Mouse (Mus musculus): Measurements from ENCODE around the gene Rnf157. TPM values are rescaled to one million over a fixed set of nuclear protein-coding genes. Genes with fewer than 3 reads are reported as not detected.

The Rnf157 gene
- polyA plus RNA-seq, 2 experiments: 0.57 to 0.66 TPM

DNA sequence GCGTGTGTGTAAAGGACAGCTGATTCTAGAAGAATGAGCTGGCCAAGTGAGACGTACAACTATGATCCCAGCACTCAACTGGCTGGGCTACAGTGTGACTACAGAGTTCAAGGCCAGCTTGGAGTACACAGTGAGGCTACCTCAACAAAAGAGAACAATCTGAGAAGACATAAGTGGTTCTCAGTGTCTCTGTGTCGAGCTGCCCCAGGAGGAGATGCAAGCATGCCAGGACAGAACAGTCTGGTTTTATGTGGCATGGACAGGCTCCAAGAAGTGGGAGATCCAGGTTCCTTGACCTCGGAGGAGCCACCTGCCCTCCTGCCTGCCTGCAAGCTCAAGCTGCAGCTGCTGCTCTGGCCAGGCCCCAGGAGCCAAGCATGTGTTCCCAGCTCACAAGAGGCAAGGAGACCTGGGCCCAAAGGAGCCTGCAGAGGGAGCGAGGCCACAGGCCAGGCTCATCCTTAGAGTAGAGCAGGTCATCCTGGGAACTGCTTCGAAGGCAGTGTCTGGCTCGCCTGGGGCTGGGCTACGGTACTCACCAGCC is 116.6 kb downstream of the Rnf157 start:
- TF ChIP-seq EP300 (IDR thresholded peaks at IDR 0.05; ENCODE audit: low read depth) (no peak), CTCF (IDR thresholded peaks at IDR 0.05; ENCODE audit: low read depth) (no peak)
- Histone ChIP-seq H3K4me2 (ENCODE audit: low read depth) (no peak overlapping the region), H3K27me3 (ENCODE audit: control insufficient read depth, insufficient read depth, low read length) (no peaks in the 10 kb centered on the region), H3K4me3 (ENCODE audit: insufficient read depth in 1 of 2, low read depth in 2 of 2, low read length in 2 of 2) (no peak overlapping the region), H3K36me3 (replicated peaks; ENCODE audit: control insufficient read depth, insufficient read depth, low read depth) (no peaks in the 10 kb centered on the region), H3K9me3 (ENCODE audit: control insufficient read depth, low read length) (no peaks in the 10 kb centered on the region), H3K4me1 (replicated peaks; ENCODE audit: control insufficient read depth in 2 of 2, insufficient read depth in 2 of 2, low read length in 1 of 2) (no peaks in the 10 kb centered on the region), H3K9ac (replicated peaks) (no peak overlapping the region), H3K27ac (no peak overlapping the region)
- 78% methylated on average over 8 of the region's 8 CpGs for WGBS (ENCODE audit: insufficient replicate concordance)
- DNase-seq (ENCODE audit: low read depth in 3 of 3, low spot score in 3 of 3) (no peak), ATAC-seq (ENCODE audit: insufficient read depth) (no peak)

DNA sequence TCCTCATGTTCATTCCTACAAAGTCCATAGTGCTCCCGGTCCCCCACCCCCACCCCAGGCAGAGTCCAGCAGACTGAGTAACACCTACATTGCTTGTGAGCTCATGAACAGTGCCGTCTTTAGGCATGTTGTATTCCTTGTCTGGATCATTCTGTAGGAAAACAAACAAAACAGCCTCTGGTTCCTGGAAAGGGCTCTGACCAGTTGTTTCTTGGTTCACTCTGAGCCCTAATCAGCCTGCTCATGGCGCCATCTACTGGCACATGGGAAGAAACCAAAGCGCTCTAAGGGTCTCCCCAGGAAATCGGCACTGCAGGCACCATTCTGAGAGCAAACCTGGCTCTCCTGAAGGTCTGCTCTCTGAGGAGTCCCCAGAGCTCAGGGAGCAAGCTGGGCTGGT is 118.5 kb downstream of the Rnf157 start:
- DNase-seq (ENCODE audit: low read depth in 3 of 3, low spot score in 3 of 3) (peak; percentile 34 to 44 (median 38)), ATAC-seq (ENCODE audit: insufficient read depth) (no peak)
- Histone ChIP-seq H3K27ac (no peak overlapping the region), H3K36me3 (replicated peaks; ENCODE audit: control insufficient read depth, insufficient read depth, low read depth) (no peaks in the 10 kb centered on the region), H3K4me3 (ENCODE audit: insufficient read depth in 1 of 2, low read depth in 2 of 2, low read length in 2 of 2) (no peak overlapping the region), H3K9me3 (ENCODE audit: control insufficient read depth, low read length) (no peaks in the 10 kb centered on the region), H3K9ac (replicated peaks) (no peak overlapping the region), H3K4me2 (ENCODE audit: low read depth) (no peak overlapping the region), H3K27me3 (ENCODE audit: control insufficient read depth, insufficient read depth, low read length) (no peaks in the 10 kb centered on the region), H3K4me1 (replicated peaks; ENCODE audit: control insufficient read depth in 2 of 2, insufficient read depth in 2 of 2, low read length in 1 of 2) (no peaks in the 10 kb centered on the region)
- TF ChIP-seq EP300 (IDR thresholded peaks at IDR 0.05; ENCODE audit: low read depth) (no peak), CTCF (IDR thresholded peaks at IDR 0.05; ENCODE audit: low read depth) (peak; percentile 83)
- WGBS (ENCODE audit: insufficient replicate concordance): 49% methylated on average over 5 of the region's 5 CpGs

DNA sequence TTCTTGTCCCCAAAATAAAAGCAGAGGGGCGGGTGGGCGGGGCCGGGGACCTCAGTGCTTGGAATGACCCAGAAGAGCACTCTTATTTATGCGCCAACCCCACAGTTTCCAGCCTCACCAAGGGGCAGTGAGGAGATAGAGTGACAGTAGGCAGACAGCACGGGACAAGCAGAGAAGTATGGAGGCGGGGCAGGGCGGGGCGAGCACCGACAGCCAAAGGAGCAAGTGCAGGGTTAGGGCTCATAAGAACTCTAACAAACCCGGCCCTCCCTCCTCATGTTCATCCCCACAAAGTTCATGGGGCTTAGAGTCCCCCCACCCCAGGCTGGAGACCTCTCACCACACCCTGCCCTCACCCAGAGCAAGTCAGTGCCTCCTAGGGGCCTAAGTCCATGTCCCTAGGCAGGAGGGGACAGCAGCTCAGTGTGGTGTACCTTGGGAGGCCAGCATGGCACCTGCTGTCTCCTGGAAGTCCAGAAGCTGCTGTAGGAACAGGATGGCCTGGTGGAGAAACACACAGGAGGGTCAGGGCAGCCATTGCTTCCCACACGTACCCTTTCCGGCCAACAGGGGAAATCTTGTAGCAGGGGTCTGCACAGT is 119.2 kb downstream of the Rnf157 start:
- no peak overlapping the region for H3K9ac ChIP-seq (replicated peaks)
- H3K27ac ChIP-seq: no peak overlapping the region
- H3K4me2 ChIP-seq (ENCODE audit: low read depth): no peak overlapping the region
- TF ChIP-seq EP300 (IDR thresholded peaks at IDR 0.05; ENCODE audit: low read depth) (no peak), CTCF (IDR thresholded peaks at IDR 0.05; ENCODE audit: low read depth) (no peak)
- H3K4me3 ChIP-seq (ENCODE audit: insufficient read depth in 1 of 2, low read depth in 2 of 2, low read length in 2 of 2): no peak overlapping the region
- H3K27me3 ChIP-seq (ENCODE audit: control insufficient read depth, insufficient read depth, low read length): no peaks in the 10 kb centered on the region
- H3K36me3 ChIP-seq (replicated peaks; ENCODE audit: control insufficient read depth, insufficient read depth, low read depth): peaks cover 5% of the 10 kb centered on the region; the same call in 1 of the 2 replicates
- WGBS (ENCODE audit: insufficient replicate concordance): 61% methylated on average over 12 of the region's 12 CpGs
- DNase-seq (ENCODE audit: low read depth in 3 of 3, low spot score in 3 of 3): no peak
- H3K9me3 ChIP-seq (ENCODE audit: control insufficient read depth, low read length): no peaks in the 10 kb centered on the region
- no peak for ATAC-seq (ENCODE audit: insufficient read depth)
- no peaks in the 10 kb centered on the region for H3K4me1 ChIP-seq (replicated peaks; ENCODE audit: control insufficient read depth in 2 of 2, insufficient read depth in 2 of 2, low read length in 1 of 2)

DNA sequence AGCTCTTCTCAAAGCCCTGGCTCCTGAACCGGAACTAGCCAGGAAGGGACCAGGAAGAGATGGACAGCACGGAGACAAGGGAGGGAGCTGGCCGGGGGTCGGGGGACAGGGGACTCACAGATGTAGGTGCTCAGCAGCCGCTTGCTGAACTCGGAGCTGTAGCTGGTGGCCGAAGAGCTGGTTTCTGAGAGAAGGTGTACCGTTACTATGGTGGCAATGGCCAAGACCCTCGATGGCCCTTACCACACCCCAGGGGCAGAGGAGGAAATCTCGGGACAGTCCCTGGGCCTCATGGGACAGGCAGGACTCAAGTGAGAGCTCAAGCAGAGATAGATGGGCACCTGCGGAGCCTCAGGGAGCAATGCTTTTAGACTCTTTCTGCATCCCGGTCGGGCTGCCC is 120.4 kb downstream of the Rnf157 start:
- no peak for DNase-seq (ENCODE audit: low read depth in 3 of 3, low spot score in 3 of 3)
- H3K27me3 ChIP-seq (ENCODE audit: control insufficient read depth, insufficient read depth, low read length): no peaks in the 10 kb centered on the region
- H3K9me3 ChIP-seq (ENCODE audit: control insufficient read depth, low read length): no peaks in the 10 kb centered on the region
- no peak overlapping the region for H3K4me2 ChIP-seq (ENCODE audit: low read depth)
- no peaks in the 10 kb centered on the region for H3K4me1 ChIP-seq (replicated peaks; ENCODE audit: control insufficient read depth in 2 of 2, insufficient read depth in 2 of 2, low read length in 1 of 2)
- TF ChIP-seq CTCF (IDR thresholded peaks at IDR 0.05; ENCODE audit: low read depth) (no peak), EP300 (IDR thresholded peaks at IDR 0.05; ENCODE audit: low read depth) (no peak)
- no peak overlapping the region for H3K4me3 ChIP-seq (ENCODE audit: insufficient read depth in 1 of 2, low read depth in 2 of 2, low read length in 2 of 2)
- 84% methylated on average over 13 of the region's 13 CpGs for WGBS (ENCODE audit: insufficient replicate concordance)
- no peak overlapping the region for H3K27ac ChIP-seq
- ATAC-seq (ENCODE audit: insufficient read depth): no peak
- peaks cover 5% of the 10 kb centered on the region; the same call in 1 of the 2 replicates for H3K36me3 ChIP-seq (replicated peaks; ENCODE audit: control insufficient read depth, insufficient read depth, low read depth)
- no peak overlapping the region for H3K9ac ChIP-seq (replicated peaks)

DNA sequence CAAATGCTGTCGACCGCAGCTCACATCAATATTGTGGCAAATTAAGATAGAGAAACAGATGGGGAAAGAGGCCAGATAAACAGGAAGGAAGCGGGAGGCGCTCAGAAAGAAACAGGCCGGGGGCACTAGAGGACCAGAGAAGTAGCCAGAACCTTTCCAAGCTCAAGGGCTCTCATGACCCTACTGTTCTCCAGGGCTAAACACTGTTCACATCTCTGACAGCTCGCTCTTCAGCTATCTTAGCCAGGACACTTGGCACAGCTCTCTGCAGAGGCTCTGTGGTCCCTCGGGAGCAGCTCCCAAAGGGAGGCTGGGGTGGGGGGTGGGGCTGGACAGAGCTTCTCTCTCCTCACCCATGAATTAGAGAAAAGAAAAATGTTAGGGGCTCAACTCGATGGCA is 122.3 kb downstream of the Rnf157 start:
- Histone ChIP-seq H3K9ac (replicated peaks) (no peak overlapping the region), H3K27ac (no peak overlapping the region), H3K36me3 (replicated peaks; ENCODE audit: control insufficient read depth, insufficient read depth, low read depth) (peaks cover 5% of the 10 kb centered on the region; the same call in 1 of the 2 replicates), H3K4me2 (ENCODE audit: low read depth) (no peak overlapping the region), H3K27me3 (ENCODE audit: control insufficient read depth, insufficient read depth, low read length) (no peaks in the 10 kb centered on the region), H3K4me1 (replicated peaks; ENCODE audit: control insufficient read depth in 2 of 2, insufficient read depth in 2 of 2, low read length in 1 of 2) (no peaks in the 10 kb centered on the region), H3K9me3 (ENCODE audit: control insufficient read depth, low read length) (no peaks in the 10 kb centered on the region), H3K4me3 (ENCODE audit: insufficient read depth in 1 of 2, low read depth in 2 of 2, low read length in 2 of 2) (no peak overlapping the region)
- DNase-seq (ENCODE audit: low read depth in 3 of 3, low spot score in 3 of 3) (no peak), ATAC-seq (ENCODE audit: insufficient read depth) (no peak)
- no peak for TF ChIP-seq CTCF (IDR thresholded peaks at IDR 0.05; ENCODE audit: low read depth)
- TF ChIP-seq EP300 (IDR thresholded peaks at IDR 0.05; ENCODE audit: low read depth): no peak
- WGBS (ENCODE audit: insufficient replicate concordance): 45% methylated on average over 8 of the region's 8 CpGs
